Mouse (Mus musculus) kidney, embryonic 16.5 days (tissue): ENCODE results near the gene Pa2g4. TPM values are rescaled to one million over a fixed set of nuclear protein-coding genes. Genes with fewer than 3 reads are reported as not detected.
A peak's percentile ranks its signal among the peaks of the same experiment; 100 is the strongest.
"Not testable (repeated sequence)": the region's sequence is repeated elsewhere in the genome, so short reads cannot be mapped to it uniquely, and the experiment has no call there.

Source experiments
- ATAC-seq: fragments of 200-750 bp; cut with Nextera tagmentation; 2 replicates; pipeline ENCODE4 v1.8.0; 2017; ENCODE audit warnings: moderate TSS enrichment; ENCODE audit not compliant: low FRiP score, low TSS enrichment
- H3K27ac ChIP-seq: fragments of 300-500 bp; sonication (generic); 2 replicates; pipeline ENCODE4 v1.5.1; 2014; ENCODE audit warnings: low read length
- H3K27me3 ChIP-seq: fragments of 300-500 bp; sonication (generic); 2 replicates; pipeline ENCODE4 v1.6.1; 2014; ENCODE audit warnings: low read length, control low read depth, mixed read lengths; ENCODE audit not compliant: insufficient read depth
- H3K36me3 ChIP-seq: fragments of 300-500 bp; sonication (generic); 2 replicates; pipeline ENCODE4 v1.6.1; 2014; ENCODE audit warnings: low read length, control low read depth, mixed read lengths; ENCODE audit not compliant: insufficient read depth
- H3K4me1 ChIP-seq: fragments of 300-500 bp; sonication (generic); 2 replicates; pipeline ENCODE4 v1.6.1; 2014; ENCODE audit warnings: low read length, control low read depth, mixed read lengths; ENCODE audit not compliant: insufficient read depth
- H3K4me2 ChIP-seq: fragments of 300-500 bp; sonication (generic); replicated peaks from 2 replicates; pipeline ENCODE4 v1.6.1; 2014; ENCODE audit warnings: low read depth, low read length
- H3K4me3 ChIP-seq: fragments of 300-500 bp; sonication (generic); 2 replicates; pipeline ENCODE4 v1.5.1; 2014; ENCODE audit warnings: mild to moderate bottlenecking, low read length
- H3K9ac ChIP-seq: fragments of 300-500 bp; sonication (generic); replicated peaks from 2 replicates; pipeline ENCODE4 v1.6.1; 2014; ENCODE audit warnings: low read length
- H3K9me3 ChIP-seq: fragments of 300-500 bp; sonication (generic); 2 replicates; pipeline ENCODE4 v1.6.1; 2016; ENCODE audit warnings: low read length, control low read depth
- WGBS: fragments of 180-500 bp; shearing (Covaris S2); extraction: QIAGEN DNeasy Blood & Tissue Kit; methylation state at CpG from one replicate; pipeline ENCODE4 v1.1.7; 2014; 5-methylcytosine and 5-hydroxymethylcytosine counted together
- polyA plus RNA-seq: library from polyadenylated mRNA; unstranded; fragments of >200 nt; fragmentation: Nextera tagmentation; extraction: Ambion mirVana; gene quantifications from 2 replicates; pipeline ENCODE4 v1.2.1, GENCODE M21; 2015

The Pa2g4 gene
- polyA plus RNA-seq, 1 experiment from 2014 or later, result 203 TPM

- not testable (repeated sequence) for H3K4me2 ChIP-seq, H3K27ac ChIP-seq, H3K9ac ChIP-seq, H3K27me3 ChIP-seq, H3K4me3 ChIP-seq, H3K4me1 ChIP-seq, ATAC-seq, H3K9me3 ChIP-seq
- peaks cover 36% of the 10 kb centered on the region for H3K36me3 ChIP-seq
- 95% methylated on average over 1 of the region's 1 CpGs for WGBS
These were observed 10.2 kb downstream of the Pa2g4 start for GRCm38 (mm10) chr10:128555567-128555966.

GRCm38 (mm10) chr10:128550144-128550823, 15.5 kb downstream of the Pa2g4 start:
- ATAC-seq, H3K9ac ChIP-seq, H3K4me3 ChIP-seq, H3K9me3 ChIP-seq, H3K4me1 ChIP-seq, H3K36me3 ChIP-seq, H3K27me3 ChIP-seq, H3K4me2 ChIP-seq, H3K27ac ChIP-seq: not testable (repeated sequence)
- 94% methylated on average over 11 of the region's 11 CpGs for WGBS

GRCm38 (mm10) chr10:128549682-128550057, 16.1 kb downstream of the Pa2g4 start:
- not testable (repeated sequence) for ATAC-seq, H3K9me3 ChIP-seq, H3K4me1 ChIP-seq, H3K4me2 ChIP-seq, H3K27me3 ChIP-seq, H3K27ac ChIP-seq, H3K4me3 ChIP-seq
- H3K9ac ChIP-seq, result 0 out of 2 replicates have a peak overlapping the region, but pooled peaks have one; percentile 31
- peaks cover 11% of the 10 kb centered on the region for H3K36me3 ChIP-seq
- 59% methylated on average over 6 of the region's 6 CpGs for WGBS

GRCm38 (mm10) chr10:128548947-128549681, 16.7 kb downstream of the Pa2g4 start, which contains the start of gene Rpl41:
TSS of gene Rpl41 (minus strand) at chr10:128549305.
- Histone ChIP-seq H3K27ac (peak within 1 kb of the TSS; percentile 98), H3K4me1 (peaks cover 6% of the 10 kb centered on the region), H3K27me3 (no peaks in the 10 kb centered on the region), H3K36me3 (peaks cover 17% of the 10 kb centered on the region), H3K9me3 (no peaks in the 10 kb centered on the region), H3K4me3 (peak within 1 kb of the TSS; percentile 91), H3K9ac (peak within 1 kb of the TSS; percentile 97), H3K4me2 (peak within 1 kb of the TSS; percentile 63)
- WGBS, result under 1% methylated on average over 31 of the region's 31 CpGs
- ATAC-seq, result peak; percentile 90

GRCm38 (mm10) chr10:128548051-128548791, 17.6 kb downstream of the Pa2g4 start:
- Histone ChIP-seq H3K4me3 (peak overlapping the region; percentile 91), H3K4me2 (peak overlapping the region; percentile 63), H3K36me3 (peaks cover 26% of the 10 kb centered on the region), H3K9ac (peak overlapping the region; percentile 97), H3K27ac (peak overlapping the region; percentile 98)
- ATAC-seq, H3K27me3 ChIP-seq, H3K9me3 ChIP-seq, H3K4me1 ChIP-seq: not testable (repeated sequence)
- under 1% methylated on average over 21 of the region's 30 CpGs for WGBS

GRCm38 (mm10) chr10:128547361-128548032, 18.3 kb downstream of the Pa2g4 start, which contains the start of gene Zc3h10:
TSS of gene Zc3h10 (minus strand) at chr10:128547774.
- no peaks in the 10 kb centered on the region for H3K9me3 ChIP-seq
- peak within 1 kb of the TSS; percentile 91 for H3K4me3 ChIP-seq
- peak within 1 kb of the TSS; percentile 63 for H3K4me2 ChIP-seq
- ATAC-seq, result peak; percentile 93
- H3K4me1 ChIP-seq, result peaks cover 6% of the 10 kb centered on the region
- under 1% methylated on average over 49 of the region's 50 CpGs for WGBS
- H3K9ac ChIP-seq, result peak within 1 kb of the TSS; percentile 97
- peaks cover 31% of the 10 kb centered on the region for H3K36me3 ChIP-seq
- H3K27me3 ChIP-seq, result no peaks in the 10 kb centered on the region
- peak within 1 kb of the TSS; percentile 98 for H3K27ac ChIP-seq

DNA sequence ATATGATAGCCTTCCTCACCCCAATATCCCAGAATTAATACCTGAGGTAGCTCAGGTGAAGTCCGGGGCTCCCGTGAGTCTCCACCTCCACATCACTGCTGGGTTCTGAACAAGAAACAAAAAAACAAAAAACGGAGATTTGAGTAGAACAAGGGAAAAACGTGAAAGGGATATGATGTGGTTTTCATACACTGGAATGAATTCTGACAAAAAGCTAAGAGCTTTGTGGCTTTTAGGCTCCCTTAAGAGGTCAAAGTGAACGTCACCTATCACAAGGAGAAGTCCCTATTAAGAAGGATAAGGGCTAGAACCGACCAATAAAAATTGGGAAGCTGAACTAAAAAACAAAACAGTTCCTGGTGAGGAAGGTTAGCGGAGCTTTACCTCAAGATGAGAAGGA, 19.0 kb downstream of the Pa2g4 start:
- peaks cover 37% of the 10 kb centered on the region for H3K36me3 ChIP-seq
- H3K4me1 ChIP-seq, result peaks cover 6% of the 10 kb centered on the region
- H3K4me3 ChIP-seq, result peak overlapping the region; percentile 91
- H3K27ac ChIP-seq, result peak overlapping the region; percentile 95
- no peaks in the 10 kb centered on the region for H3K9me3 ChIP-seq
- peak overlapping the region; percentile 76 for H3K9ac ChIP-seq
- WGBS, result 19% methylated on average over 7 of the region's 7 CpGs
- ATAC-seq, result no peak
- H3K4me2 ChIP-seq, result peak overlapping the region; percentile 63
- no peaks in the 10 kb centered on the region for H3K27me3 ChIP-seq

GRCm38 (mm10) chr10:128546361-128546760, 19.4 kb downstream of the Pa2g4 start:
- H3K9me3 ChIP-seq, result no peaks in the 10 kb centered on the region
- peaks cover 37% of the 10 kb centered on the region for H3K36me3 ChIP-seq
- peak overlapping the region; percentile 91 for H3K4me3 ChIP-seq
- peak overlapping the region; percentile 63 for H3K4me2 ChIP-seq
- peak overlapping the region; percentile 76 for H3K9ac ChIP-seq
- H3K27ac ChIP-seq, result peak overlapping the region; percentile 95
- ATAC-seq, result no peak
- no peaks in the 10 kb centered on the region for H3K27me3 ChIP-seq
- 11% methylated on average over 4 of the region's 4 CpGs for WGBS
- H3K4me1 ChIP-seq, result peaks cover 6% of the 10 kb centered on the region

DNA sequence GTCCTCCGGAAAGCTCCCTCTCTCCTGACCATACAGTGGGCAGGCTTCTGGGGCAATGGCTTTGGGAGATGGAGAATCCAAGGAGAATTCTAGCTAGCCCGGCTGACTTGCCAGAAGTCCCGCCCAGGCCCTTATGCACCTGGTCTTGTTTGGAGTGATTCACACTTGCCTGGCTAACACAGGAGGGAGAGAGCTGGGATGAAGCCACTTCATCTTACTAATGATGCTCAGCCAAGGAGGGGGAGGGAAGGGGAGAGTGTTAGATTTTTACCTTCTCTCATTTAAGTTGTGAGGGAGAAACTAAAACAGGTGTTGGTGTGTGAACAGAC, 20.3 kb downstream of the Pa2g4 start:
- Histone ChIP-seq H3K36me3 (peaks cover 37% of the 10 kb centered on the region), H3K4me3 (no peak overlapping the region), H3K9me3 (no peaks in the 10 kb centered on the region), H3K9ac (no peak overlapping the region), H3K4me2 (no peak overlapping the region), H3K4me1 (peaks cover 6% of the 10 kb centered on the region), H3K27me3 (no peaks in the 10 kb centered on the region), H3K27ac (0 out of 2 replicates have a peak overlapping the region, but pooled peaks have one; percentile 23)
- no peak for ATAC-seq
- 79% methylated on average over 3 of the region's 3 CpGs for WGBS
